Mouse (Mus musculus) CH12.LX (cell line): ENCODE results near the gene Gm30737. TPM values are rescaled to one million over a fixed set of nuclear protein-coding genes. Genes with fewer than 3 reads are reported as not detected.
"Not testable (repeated sequence)": the region's sequence is repeated elsewhere in the genome, so short reads cannot be mapped to it uniquely, and the experiment has no call there.

Source experiments
- DNase-seq: peaks from one replicate; pipeline ENCODE4 v3.0.0-alpha.2; 2013; ENCODE audit errors: extremely low read depth
- H3K27ac ChIP-seq: 2 replicates; pipeline ENCODE4 v1.5.1; 2012; ENCODE audit warnings: low read depth, mild to moderate bottlenecking, control low read depth, moderate library complexity; ENCODE audit not compliant: insufficient read depth
- H3K27me3 ChIP-seq: replicated peaks from 2 replicates; pipeline ENCODE3; 2012; ENCODE audit warnings: inconsistent platforms
- H3K36me3 ChIP-seq, 2 experiments: replicated peaks in 1 of 2; 2 replicates each; pipeline versions ENCODE3 to v1.6.1; 2012; ENCODE audit warnings: inconsistent platforms in 1 of 2, low read length in 1 of 2, mild to moderate bottlenecking in 1 of 2, mixed read lengths in 1 of 2, moderate library complexity in 1 of 2; ENCODE audit not compliant: control insufficient read depth in 1 of 2, insufficient read depth in 1 of 2
- H3K4me1 ChIP-seq, 2 experiments: 2 replicates each; pipeline ENCODE4 v1.6.1; 2012; ENCODE audit warnings: inconsistent platforms in 1 of 2, moderate library complexity in 1 of 2; ENCODE audit not compliant: insufficient read depth in 2 of 2, control insufficient read depth in 1 of 2
- H3K4me2 ChIP-seq: 2 replicates; pipeline ENCODE4 v1.6.1; 2012; ENCODE audit warnings: low read depth, mild to moderate bottlenecking, control low read depth; ENCODE audit not compliant: poor library complexity, insufficient read depth, severe bottlenecking
- H3K4me3 ChIP-seq, 3 experiments: fragments of 150-350 bp in 1 of 3; sonication (generic) in 1 of 3; replicated peaks in 1 of 3; 2 replicates each; pipeline versions ENCODE3 to v1.5.1; 2011 to 2012; ENCODE audit warnings: low read depth in 2 of 3, low read length in 2 of 3, mild to moderate bottlenecking in 2 of 3, moderate library complexity in 2 of 3, control low read depth in 1 of 3, improper control_type of control experiment in 1 of 3, inconsistent platforms in 1 of 3, mixed read lengths in 1 of 3; ENCODE audit not compliant: poor library complexity in 1 of 3
- H3K79me2 ChIP-seq: replicated peaks from 2 replicates; pipeline ENCODE4 v1.6.1; 2012; ENCODE audit warnings: mild to moderate bottlenecking, moderate library complexity; ENCODE audit not compliant: control insufficient read depth, poor library complexity, insufficient read depth, severe bottlenecking; ENCODE audit errors: extremely low read depth
- H3K9ac ChIP-seq: 2 replicates; pipeline ENCODE4 v1.6.1; 2012; ENCODE audit warnings: low read depth, mild to moderate bottlenecking, control low read depth, moderate library complexity; ENCODE audit not compliant: insufficient read depth
- H3K9me3 ChIP-seq: replicated peaks from 2 replicates; pipeline ENCODE3; 2012; ENCODE audit warnings: low read length, inconsistent platforms, mixed read lengths
- dilution Hi-C: fragments of 300-500 bp; cut with MboI; formaldehyde crosslinking; loops from 2 replicates; pipeline ENCODE4 v1.14.3; 2020; ENCODE audit warnings: low sequenced_read_pairs; ENCODE audit not compliant: extremely low pct_unique_long_range_greater_than_20kb, extremely low pct_ligation_motif_present
- in situ Hi-C: fragments of 300-500 bp; cut with MboI; formaldehyde crosslinking; loops from 3 replicates; pipeline ENCODE4 v1.14.3; 2019; ENCODE audit warnings: low sequenced_read_pairs, low pct_ligation_motif_present, low pct_unique_long_range_greater_than_20kb, mixed read lengths
- polyA plus RNA-seq: library from polyadenylated mRNA; unstranded; fragments of >175 nt; gene quantifications from 2 replicates; pipeline ENCODE4 v1.2.1, GENCODE M21; 2012; ENCODE audit warnings: low read depth; ENCODE audit not compliant: insufficient read length
- total RNA-seq, 2 experiments: library from RNA; depleted of rRNA; stranded (reverse); fragments of 300-350 nt in 1 of 2; fragments of >200 nt in 1 of 2; gene quantifications; 2 replicates each; pipeline ENCODE4 v1.2.3; 2012 to 2014

The Gm30737 gene
- total RNA-seq (2012; rRNA removed) (not detected in 2 replicates), total RNA-seq (2014; rRNA removed) (not detected in 2 replicates), polyA plus RNA-seq (not detected in 2 replicates)

- H3K36me3 ChIP-seq, H3K27me3 ChIP-seq, H3K9me3 ChIP-seq, DNase-seq, H3K79me2 ChIP-seq, H3K4me1 ChIP-seq, H3K27ac ChIP-seq, dilution Hi-C loops, H3K4me2 ChIP-seq, H3K4me3 ChIP-seq, H3K9ac ChIP-seq, in situ Hi-C loops: not testable (repeated sequence)
These were observed at the start of gene Gm30737 for GRCm38 (mm10) chrY:14400410-14400809. TSS of gene Gm30737 (plus strand) at chrY:14400710.
